Mouse (Mus musculus) midbrain, embryonic 15.5 days (tissue): ENCODE data around the gene Gm49450. TPM values are rescaled to one million over a fixed set of nuclear protein-coding genes. Genes with fewer than 3 reads are reported as not detected.
"Not testable (repeated sequence)": the region's sequence is repeated elsewhere in the genome, so short reads cannot be mapped to it uniquely, and the experiment has no call there.

Experiments
- ATAC-seq: fragments of 200-750 bp; cut with Nextera tagmentation; replicated peaks from 2 replicates; pipeline ENCODE4 v1.8.0; 2017; ENCODE audit warnings: moderate TSS enrichment
- H3K27ac ChIP-seq: fragments of 300-500 bp; sonication (generic); 2 replicates; pipeline ENCODE4 v1.5.1; 2015; ENCODE audit warnings: mild to moderate bottlenecking, inconsistent platforms
- H3K27me3 ChIP-seq: fragments of 300-500 bp; sonication (generic); replicated peaks from 2 replicates; pipeline ENCODE4 v1.6.1; 2015; ENCODE audit warnings: inconsistent platforms
- H3K36me3 ChIP-seq: fragments of 300-500 bp; sonication (generic); replicated peaks from 2 replicates; pipeline ENCODE4 v1.6.1; 2015; ENCODE audit warnings: inconsistent platforms
- H3K4me1 ChIP-seq: fragments of 300-500 bp; sonication (generic); 2 replicates; pipeline ENCODE4 v1.6.1; 2015; ENCODE audit warnings: inconsistent platforms
- H3K4me2 ChIP-seq: fragments of 300-500 bp; sonication (generic); 2 replicates; pipeline ENCODE4 v1.6.1; 2015; ENCODE audit warnings: inconsistent platforms, mild to moderate bottlenecking, moderate library complexity
- H3K4me3 ChIP-seq: fragments of 300-500 bp; sonication (generic); 2 replicates; pipeline ENCODE4 v1.5.1; 2015; ENCODE audit warnings: mild to moderate bottlenecking, inconsistent platforms
- H3K9ac ChIP-seq: fragments of 300-500 bp; sonication (generic); 2 replicates; pipeline ENCODE4 v1.6.1; 2015; ENCODE audit warnings: mild to moderate bottlenecking, inconsistent platforms
- H3K9me3 ChIP-seq: fragments of 300-500 bp; sonication (generic); 2 replicates; pipeline ENCODE4 v1.6.1; 2016; ENCODE audit warnings: inconsistent platforms
- WGBS: fragments of 180-500 bp; shearing (Covaris S2); methylation state at CpG from one replicate; pipeline ENCODE4 v1.1.7; 2015; ENCODE audit warnings: mixed read lengths; 5-methylcytosine and 5-hydroxymethylcytosine counted together
- polyA plus RNA-seq: library from polyadenylated mRNA; unstranded; fragments of >200 nt; fragmentation: Nextera tagmentation; extraction: Ambion mirVana; gene quantifications from 2 replicates; pipeline ENCODE4 v1.2.1, GENCODE M21; 2015

The Gm49450 gene
- polyA plus RNA-seq, 1 experiment from 2014 or later, result not detected

- H3K4me2 ChIP-seq, result no peak overlapping the region
- H3K4me1 ChIP-seq, result peaks cover 9% of the 10 kb centered on the region
- no peaks in the 10 kb centered on the region for H3K36me3 ChIP-seq
- no peak overlapping the region for H3K27ac ChIP-seq
- H3K4me3 ChIP-seq, result no peak overlapping the region
- H3K9ac ChIP-seq, result no peak overlapping the region
- no peaks in the 10 kb centered on the region for H3K9me3 ChIP-seq
- WGBS, result 78% methylated on average over 3 of the region's 3 CpGs
- H3K27me3 ChIP-seq, result no peaks in the 10 kb centered on the region
- no peak for ATAC-seq
These were observed 6.2 kb upstream of the Gm49450 start for GRCm38 (mm10) chr15:98959531-98959930.

GRCm38 (mm10) chr15:98958901-98959420, 5.6 kb upstream of the Gm49450 start:
- 88% methylated on average over 4 of the region's 4 CpGs for WGBS
- H3K4me3 ChIP-seq, result no peak overlapping the region
- no peak overlapping the region for H3K9ac ChIP-seq
- H3K27me3 ChIP-seq, result no peaks in the 10 kb centered on the region
- ATAC-seq, result no peak
- H3K4me1 ChIP-seq, result peaks cover 9% of the 10 kb centered on the region
- no peaks in the 10 kb centered on the region for H3K36me3 ChIP-seq
- no peak overlapping the region for H3K27ac ChIP-seq
- no peaks in the 10 kb centered on the region for H3K9me3 ChIP-seq
- H3K4me2 ChIP-seq, result no peak overlapping the region

- H3K36me3 ChIP-seq, result no peaks in the 10 kb centered on the region
- H3K27me3 ChIP-seq, result no peaks in the 10 kb centered on the region
- H3K4me3 ChIP-seq, result no peak overlapping the region
- 91% methylated on average over 5 of the region's 5 CpGs for WGBS
- peaks cover 9% of the 10 kb centered on the region for H3K4me1 ChIP-seq
- no peak overlapping the region for H3K27ac ChIP-seq
- H3K9ac ChIP-seq, result no peak overlapping the region
- no peak overlapping the region for H3K4me2 ChIP-seq
- no peak for ATAC-seq
- no peaks in the 10 kb centered on the region for H3K9me3 ChIP-seq
These were observed 4.1 kb upstream of the Gm49450 start for GRCm38 (mm10) chr15:98957475-98957874.

GRCm38 (mm10) chr15:98956000-98956399, 2.6 kb upstream of the Gm49450 start:
- Histone ChIP-seq H3K4me2 (peak overlapping the region; percentile 65), H3K27ac (peak overlapping the region; percentile 100), H3K36me3 (no peaks in the 10 kb centered on the region), H3K4me3 (no peak overlapping the region), H3K27me3 (no peaks in the 10 kb centered on the region), H3K9ac (peak overlapping the region; percentile 53), H3K9me3 (no peaks in the 10 kb centered on the region), H3K4me1 (peaks cover 9% of the 10 kb centered on the region)
- ATAC-seq, result no peak
- 36% methylated on average over 4 of the region's 4 CpGs for WGBS

GRCm38 (mm10) chr15:98955324-98955723, 2.0 kb upstream of the Gm49450 start:
- Histone ChIP-seq H3K4me3 (peak overlapping the region; percentile 87), H3K4me2 (peak overlapping the region; percentile 65), H3K4me1 (peaks cover 9% of the 10 kb centered on the region), H3K36me3 (no peaks in the 10 kb centered on the region), H3K9ac (peak overlapping the region; percentile 53), H3K27me3 (no peaks in the 10 kb centered on the region), H3K9me3 (no peaks in the 10 kb centered on the region), H3K27ac (peak overlapping the region; percentile 100)
- 40% methylated on average over 4 of the region's 4 CpGs for WGBS
- ATAC-seq, result no peak

DNA sequence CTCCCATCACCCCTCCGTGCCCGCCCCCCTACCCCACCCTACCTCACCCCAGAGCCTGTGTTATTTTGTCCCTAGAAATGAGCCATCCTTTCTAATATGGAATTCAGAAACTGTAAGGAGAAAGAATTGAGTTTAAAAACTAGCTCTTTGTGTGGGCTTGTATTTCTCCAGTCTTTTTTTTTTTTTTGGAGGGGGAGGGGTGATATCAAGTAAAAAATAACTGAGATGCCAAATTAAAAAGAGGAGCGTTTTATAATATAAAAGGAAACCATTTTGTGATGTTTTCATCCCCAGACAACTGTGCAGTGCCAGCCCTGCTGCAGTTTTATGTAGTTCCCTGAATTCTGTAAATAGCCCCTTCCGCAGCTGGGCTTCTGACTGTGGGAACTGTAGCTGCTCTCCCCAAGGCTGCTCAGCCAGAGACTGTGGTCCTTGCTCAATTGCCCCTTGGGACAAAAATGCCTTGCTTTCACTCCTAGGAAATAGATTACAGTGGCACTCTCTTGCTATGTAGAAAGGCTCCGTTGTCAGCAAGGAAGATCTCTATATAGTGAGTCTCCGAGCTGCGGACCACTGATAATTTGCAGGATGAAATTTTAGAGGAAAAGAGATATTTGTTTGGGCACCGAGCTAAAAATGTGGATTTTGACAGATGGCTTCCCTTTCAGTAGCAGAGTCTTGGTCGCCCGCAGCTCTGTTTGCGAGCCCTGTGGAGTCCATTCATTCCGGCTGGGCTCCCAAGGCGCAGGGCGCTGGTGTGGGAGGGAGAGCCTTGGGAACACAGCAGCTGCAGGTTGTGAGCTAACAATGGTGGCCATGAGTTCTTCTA, 1.3 kb upstream of the Gm49450 start:
- no peak for ATAC-seq

DNA sequence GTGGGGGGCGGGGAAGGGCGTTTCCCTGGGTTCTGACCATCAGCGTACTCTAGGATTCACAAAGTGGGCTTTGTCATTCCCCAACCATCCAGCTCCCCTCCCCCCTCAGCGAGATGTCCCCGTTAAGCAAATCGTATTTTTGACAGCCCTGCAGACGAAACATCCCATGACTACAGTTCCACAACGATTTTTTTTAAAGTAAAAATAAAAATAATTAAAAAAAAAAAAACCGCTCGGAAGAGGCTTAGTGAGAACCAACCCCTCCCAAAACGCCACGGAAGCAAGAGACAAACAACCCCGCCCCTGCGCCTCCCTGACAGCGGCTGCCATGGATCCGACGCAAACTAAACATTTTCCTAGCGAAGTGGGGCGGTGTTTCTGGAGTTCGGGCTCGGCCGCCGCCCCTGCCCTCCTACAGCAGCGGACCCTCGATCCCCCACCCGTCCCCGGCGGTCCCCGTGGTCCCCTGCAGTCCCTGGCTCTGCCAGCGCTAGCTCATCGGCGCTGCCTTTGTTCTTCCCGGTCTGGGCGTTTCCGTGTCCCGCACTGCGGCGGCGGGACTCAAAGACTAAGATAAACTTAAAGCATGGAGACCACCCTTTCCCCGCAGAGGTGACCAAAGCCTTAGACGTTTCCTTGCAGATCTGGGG, 475 bp downstream of the Gm49450 start:
- WGBS, result under 1% methylated on average over 41 of the region's 41 CpGs
- peak; percentile 51 for ATAC-seq
- no peaks in the 10 kb centered on the region for H3K9me3 ChIP-seq
- peak overlapping the region; percentile 98 for H3K9ac ChIP-seq
- peaks cover 27% of the 10 kb centered on the region for H3K4me1 ChIP-seq
- peak overlapping the region; percentile 100 for H3K27ac ChIP-seq
- H3K27me3 ChIP-seq, result no peaks in the 10 kb centered on the region
- H3K4me2 ChIP-seq, result peak overlapping the region; percentile 56
- no peaks in the 10 kb centered on the region for H3K36me3 ChIP-seq
- peak overlapping the region; percentile 87 for H3K4me3 ChIP-seq

More for the DNA sequence above, 1.3 kb upstream of the Gm49450 start:
- peaks cover 9% of the 10 kb centered on the region for H3K4me1 ChIP-seq
- peak overlapping the region; percentile 100 for H3K27ac ChIP-seq
- peak overlapping the region; percentile 87 for H3K4me3 ChIP-seq
- peak overlapping the region; percentile 53 for H3K9ac ChIP-seq
- no peaks in the 10 kb centered on the region for H3K9me3 ChIP-seq
- H3K4me2 ChIP-seq, result peak overlapping the region; percentile 65
- H3K36me3 ChIP-seq, result no peaks in the 10 kb centered on the region
- 5% methylated on average over 14 of the region's 14 CpGs for WGBS
- H3K27me3 ChIP-seq, result no peaks in the 10 kb centered on the region

DNA sequence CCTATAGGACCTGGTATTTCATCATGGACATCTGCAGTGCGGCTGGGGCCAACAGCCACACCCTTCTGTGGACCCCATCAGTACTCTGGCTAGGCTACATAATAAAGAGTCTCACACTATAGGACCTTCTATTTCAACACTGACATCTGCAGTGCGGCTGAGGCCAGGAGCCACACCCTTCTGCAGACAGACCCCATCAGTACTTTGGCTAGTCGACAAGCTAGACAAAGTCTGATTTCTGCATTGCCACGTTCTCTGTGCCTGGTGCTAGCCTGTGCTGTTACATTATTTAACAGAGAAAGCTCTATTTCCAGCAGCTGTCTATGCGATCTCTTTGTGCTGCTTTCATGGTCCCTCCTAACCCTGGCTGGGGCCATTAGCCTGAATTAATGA, 1.3 kb downstream of the Gm49450 start:
- Histone ChIP-seq H3K4me2 (peak overlapping the region; percentile 56), H3K9ac (peak overlapping the region; percentile 98), H3K4me1 (peaks cover 35% of the 10 kb centered on the region), H3K4me3 (peak overlapping the region; percentile 87), H3K27ac (peak overlapping the region; percentile 100), H3K27me3 (no peaks in the 10 kb centered on the region), H3K36me3 (no peaks in the 10 kb centered on the region), H3K9me3 (no peaks in the 10 kb centered on the region)
- no peak for ATAC-seq
- 2% methylated on average over 5 of the region's 5 CpGs for WGBS

DNA sequence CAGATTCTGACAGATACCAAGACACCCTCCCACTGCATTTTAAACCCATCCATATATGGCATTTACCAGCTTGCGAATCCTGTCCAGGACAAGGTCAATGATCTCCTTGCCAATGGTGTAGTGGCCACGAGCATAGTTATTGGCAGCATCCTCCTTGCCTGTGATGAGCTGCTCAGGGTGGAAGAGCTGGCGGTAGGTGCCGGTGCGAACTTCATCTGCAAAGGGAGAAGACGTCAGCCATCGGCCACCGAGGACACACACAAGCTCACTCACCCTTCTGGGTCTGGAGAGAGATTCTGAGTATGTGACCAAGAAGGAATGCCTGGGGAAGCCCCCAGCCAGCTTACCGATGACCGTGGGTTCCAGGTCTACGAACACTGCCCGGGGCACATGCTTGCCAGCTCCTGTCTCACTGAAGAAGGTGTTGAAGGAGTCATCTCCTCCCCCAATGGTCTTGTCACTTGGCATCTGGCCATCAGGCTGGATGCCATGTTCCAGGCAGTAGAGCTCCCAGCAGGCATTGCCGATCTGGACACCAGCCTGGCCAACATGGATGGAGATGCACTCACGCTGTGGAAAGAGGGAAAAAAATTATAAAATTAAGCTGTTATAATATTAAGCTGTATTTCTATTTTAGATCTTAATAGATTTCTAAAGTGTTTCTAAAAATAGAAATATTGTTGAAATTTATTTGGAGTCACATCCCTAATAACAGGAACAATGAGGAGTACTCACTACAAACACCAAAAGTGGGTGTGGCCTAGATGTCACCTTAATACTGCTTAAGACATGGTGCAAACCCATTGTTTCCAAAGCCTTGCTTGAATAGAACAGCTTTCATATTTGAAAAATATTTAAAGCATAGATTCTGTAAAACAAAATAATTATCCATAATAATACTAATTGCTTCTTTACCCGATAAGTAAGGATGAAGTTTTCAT, 2.0 kb downstream of the Gm49450 start:
- H3K27me3 ChIP-seq, ATAC-seq: not testable (repeated sequence)
- 36% methylated on average over 11 of the region's 15 CpGs for WGBS

DNA sequence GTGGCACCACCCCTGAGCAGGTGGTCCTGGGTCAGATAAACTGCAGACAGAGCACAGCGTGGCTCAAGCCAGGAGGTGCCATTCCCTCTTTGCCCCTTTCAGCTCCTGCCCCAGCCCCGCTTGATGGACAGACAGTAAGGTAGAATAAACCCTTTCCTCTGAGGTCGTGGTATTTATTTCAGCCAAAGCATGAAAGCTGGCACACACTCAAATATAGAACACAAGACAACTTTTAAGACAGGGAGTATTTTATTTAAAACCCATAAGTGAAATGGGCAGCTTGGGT, 3.8 kb downstream of the Gm49450 start:
- H3K36me3 ChIP-seq, result no peaks in the 10 kb centered on the region
- peak overlapping the region; percentile 33 for H3K4me3 ChIP-seq
- 26% methylated on average over 3 of the region's 3 CpGs for WGBS
- peaks cover 29% of the 10 kb centered on the region for H3K4me1 ChIP-seq
- H3K4me2 ChIP-seq, result peak overlapping the region; percentile 65
- no peak for ATAC-seq
- H3K9me3 ChIP-seq, result no peaks in the 10 kb centered on the region
- peak overlapping the region; percentile 74 for H3K27ac ChIP-seq
- H3K9ac ChIP-seq, result peak overlapping the region; percentile 39
- no peaks in the 10 kb centered on the region for H3K27me3 ChIP-seq

More for the DNA sequence above, 2.0 kb downstream of the Gm49450 start:
- peak overlapping the region; percentile 98 for H3K9ac ChIP-seq
- H3K4me3 ChIP-seq, result peak overlapping the region; percentile 87
- H3K4me1 ChIP-seq, result peaks cover 35% of the 10 kb centered on the region
- peak overlapping the region; percentile 100 for H3K27ac ChIP-seq
- not testable (repeated sequence) for H3K9me3 ChIP-seq, H3K36me3 ChIP-seq
- H3K4me2 ChIP-seq, result peak overlapping the region; percentile 56

- Histone ChIP-seq H3K27me3 (no peaks in the 10 kb centered on the region), H3K4me2 (peak overlapping the region; percentile 65), H3K36me3 (no peaks in the 10 kb centered on the region), H3K4me3 (peak overlapping the region; percentile 33), H3K4me1 (peaks cover 29% of the 10 kb centered on the region), H3K9ac (peak overlapping the region; percentile 39), H3K9me3 (no peaks in the 10 kb centered on the region), H3K27ac (peak overlapping the region; percentile 74)
- WGBS, result 37% methylated on average over 6 of the region's 6 CpGs
- ATAC-seq, result no peak
These were observed 4.3 kb downstream of the Gm49450 start for GRCm38 (mm10) chr15:98948857-98949606.
